Mouse (Mus musculus): ENCODE results near the gene Tgm1.

Gene Tgm1

DNA sequence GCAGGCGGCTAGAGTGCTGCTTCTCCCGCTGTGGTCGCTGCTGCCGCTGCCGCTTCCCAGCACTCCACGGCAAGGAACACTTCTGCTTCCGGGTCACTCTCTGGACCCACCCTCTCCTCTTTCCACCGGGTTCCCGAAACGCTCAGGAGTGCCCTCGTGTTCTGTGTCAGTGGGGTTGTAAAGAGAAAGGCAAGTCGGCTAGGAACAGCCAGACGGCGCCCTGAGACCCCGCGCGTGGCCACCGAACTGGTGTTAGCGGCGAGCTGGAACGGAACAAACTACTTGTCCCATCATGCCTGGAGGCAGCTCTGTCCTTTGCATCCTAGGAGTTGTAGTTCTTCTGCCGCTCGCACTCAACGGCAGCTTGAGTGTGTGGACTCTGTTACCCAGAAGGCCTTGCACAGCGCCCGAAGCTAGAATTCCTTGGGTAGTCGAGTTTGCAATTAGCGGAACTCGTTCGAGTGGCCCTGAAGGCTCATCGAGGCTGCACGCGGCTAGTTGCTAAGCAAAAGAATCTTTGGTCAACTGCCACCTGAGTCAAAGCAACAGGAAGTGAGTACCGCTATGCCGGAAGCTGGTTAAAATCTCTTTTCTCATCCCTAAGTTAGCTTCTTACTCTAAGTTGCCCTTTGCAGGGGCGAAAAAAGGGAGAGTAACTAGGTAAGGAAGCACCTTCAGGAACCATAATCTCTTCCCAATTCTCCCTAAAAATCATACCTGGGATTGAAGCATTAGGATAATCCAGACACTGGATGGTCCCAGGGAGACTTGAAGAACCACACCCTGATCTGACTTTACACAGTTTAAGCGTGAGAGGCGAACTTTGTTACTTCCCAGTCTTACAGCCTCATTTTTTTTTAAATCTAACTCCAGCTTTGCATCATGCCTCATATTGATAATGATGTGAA, 41.6 kb downstream of the Tgm1 start, which contains the start of the genes Gmpr2 and Nedd8:
Gmpr2 (plus strand) TSS at position 109 of the 908 bp plus-strand sequence.
Nedd8 (minus strand) TSS at position 292 of the 908 bp plus-strand sequence.
- peak; percentile 93 for DNase-seq

DNA sequence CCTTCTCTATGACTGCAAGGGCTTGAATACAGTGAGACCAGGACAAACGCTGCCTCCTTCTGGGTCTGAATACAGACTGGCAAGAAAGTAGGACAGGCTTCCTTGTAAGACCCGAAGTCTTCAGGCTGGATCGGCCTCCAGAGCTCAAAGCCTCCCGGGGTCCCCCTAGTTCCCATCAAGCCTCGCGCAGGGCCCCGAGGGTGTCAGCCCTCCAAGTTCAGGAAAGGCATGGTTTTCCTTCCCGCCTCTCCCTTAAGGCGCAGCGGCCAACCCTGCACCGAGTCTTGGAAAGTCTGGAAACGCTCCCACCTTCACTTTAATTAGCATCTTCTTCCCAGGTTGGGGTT, 42.3 kb downstream of the Tgm1 start:
- no peak for DNase-seq

DNA sequence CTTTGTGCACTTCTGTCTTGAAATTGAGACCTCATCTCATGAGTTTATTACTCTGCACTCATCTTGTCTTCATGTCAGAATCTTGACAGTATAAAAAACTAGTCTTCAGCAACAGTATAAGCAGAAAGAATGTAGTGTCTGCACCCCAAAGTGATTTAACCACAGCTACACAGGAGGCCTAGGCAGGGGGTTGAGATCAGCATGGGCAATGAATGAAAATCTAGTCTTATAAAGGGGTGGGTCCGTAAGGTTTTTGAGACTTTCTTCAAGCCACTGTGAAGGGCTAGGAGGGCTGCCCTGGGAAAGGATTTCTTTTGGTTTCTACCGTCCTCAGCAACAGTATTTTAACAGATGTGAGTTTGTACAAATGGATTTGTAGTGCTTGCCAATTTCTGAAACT, 53.1 kb downstream of the Tgm1 start:
- DNase-seq: no peak

DNA sequence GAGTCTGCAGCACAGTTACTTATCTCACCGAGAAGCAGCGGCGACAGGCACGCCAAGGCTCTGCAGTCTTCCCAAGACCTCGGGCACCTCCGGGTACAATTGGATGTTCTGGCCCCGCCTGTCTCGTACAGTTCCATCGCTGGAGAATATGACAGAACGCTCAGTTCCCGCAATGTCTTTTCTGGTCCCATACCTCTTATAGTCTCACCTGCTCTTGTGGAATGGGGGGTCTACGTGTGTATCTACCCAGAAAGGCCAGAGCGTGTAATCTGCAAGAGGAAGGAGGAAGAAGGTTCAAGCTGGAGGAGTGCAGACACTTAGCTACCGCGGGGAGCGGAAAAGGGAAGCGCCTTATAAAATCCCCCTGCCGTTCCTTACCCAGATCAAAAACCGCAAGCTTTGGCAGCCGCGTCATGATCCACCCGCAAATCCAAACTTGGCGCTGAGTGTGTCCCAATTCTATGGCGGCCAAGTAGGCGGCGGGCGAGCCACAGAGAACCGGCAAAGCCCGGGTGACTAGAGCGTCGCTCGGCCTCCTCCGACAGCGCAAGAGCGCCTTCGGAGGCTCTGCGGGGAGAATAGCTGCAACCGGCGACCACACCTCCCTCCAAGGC, 53.7 kb downstream of the Tgm1 start, which contains the start of gene Mdp1:
Mdp1 (minus strand) TSS at position 549 of the 614 bp plus-strand sequence.
- DNase-seq: peak; percentile 78

DNA sequence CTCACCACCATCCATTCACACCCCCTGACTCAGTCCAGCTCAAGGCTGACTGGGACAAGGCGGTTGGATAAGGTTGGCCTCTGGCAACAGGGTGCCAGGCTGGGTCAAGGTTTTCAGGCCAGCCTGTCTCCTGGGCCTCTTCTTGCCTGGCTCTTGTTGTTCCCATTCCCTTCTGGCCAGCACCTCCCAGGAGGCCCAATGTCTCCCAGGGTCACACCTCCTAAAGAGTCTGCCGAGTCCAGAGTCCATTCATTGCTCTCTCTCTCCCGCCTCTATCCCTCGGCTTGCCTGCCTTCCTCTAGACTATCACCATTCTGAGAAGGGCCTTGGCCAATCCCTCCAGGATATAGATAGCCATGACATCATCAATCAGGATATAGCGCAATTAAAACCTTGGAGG, 55.7 kb downstream of the Tgm1 start:
- DNase-seq: no peak

DNA sequence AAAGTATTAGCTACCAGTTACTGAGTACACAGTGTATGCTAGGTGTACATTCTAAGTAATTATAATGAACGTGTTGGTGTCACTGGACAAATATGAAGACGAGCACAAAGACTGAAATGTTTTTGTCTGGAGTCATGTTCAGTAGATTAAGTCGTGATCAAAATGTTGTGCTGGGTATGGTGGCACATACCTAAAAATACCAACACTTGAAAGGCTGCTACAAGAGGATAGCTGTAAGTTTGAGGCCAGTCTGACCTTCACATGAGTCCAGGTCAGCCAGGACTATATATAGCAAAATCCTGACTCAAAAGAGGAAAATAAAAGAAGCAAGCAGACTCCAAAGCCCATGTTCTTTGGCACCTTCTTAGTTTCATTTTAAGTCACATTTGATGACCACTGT, 56.8 kb downstream of the Tgm1 start:
- DNase-seq: no peak

DNA sequence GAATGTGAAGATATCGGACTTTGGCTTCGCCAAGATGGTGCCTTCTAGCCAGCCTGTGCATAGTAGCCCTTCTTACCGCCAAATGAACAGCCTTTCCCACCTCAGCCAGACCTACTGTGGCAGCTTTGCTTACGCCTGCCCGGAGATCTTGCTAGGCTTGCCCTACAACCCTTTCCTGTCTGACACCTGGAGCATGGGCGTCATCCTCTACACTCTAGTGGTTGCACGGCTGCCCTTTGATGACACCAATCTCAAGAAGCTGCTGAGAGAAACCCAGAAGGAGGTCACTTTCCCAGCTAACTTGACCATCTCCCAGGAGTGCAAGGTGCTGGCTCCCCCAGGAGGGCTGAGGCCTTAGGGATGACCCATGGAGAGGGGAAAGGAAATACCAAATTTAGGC, 62.2 kb downstream of the Tgm1 start:
- DNase-seq: no peak

All from cerebellum, adult 9-11 months (tissue).